Comparison of ENCODE assay signal across 8 mouse cellular contexts in genomic region chrX:71049864-71050576, GRCm38 (mm10). TPM values are rescaled to one million over a fixed set of nuclear protein-coding genes. Genes with fewer than 3 reads are reported as not detected.
DNase-seq lines count a peak whose midpoint lies in the region; ATAC-seq and TF ChIP-seq lines count a peak whose summit lies in the region.

TSS of gene Mamld1 (plus strand) at chrX:71050256.

- H3K9ac ChIP-seq in liver, postnatal 0 days (replicated peaks) = peak within 1 kb of the TSS; percentile 44; the same call in 1 of the 2 replicates
- peak within 1 kb of the TSS; percentile 53 for H3K9ac ChIP-seq in neural tube, embryonic 15.5 days (replicated peaks)

- no peaks in the 10 kb centered on the region for H3K36me3 ChIP-seq in liver, postnatal 0 days (replicated peaks; ENCODE audit: insufficient read depth, low read length)
- no peaks in the 10 kb centered on the region for H3K36me3 ChIP-seq in neural tube, embryonic 15.5 days

- peak; percentile 89 for DNase-seq in Muller cell, postnatal 12 days (ENCODE audit: inconsistent ontology term)
- DNase-seq in cerebellum, adult 9-10 months = peak; percentile 87
- DNase-seq in frontal cortex, adult 2 months (ENCODE audit: extremely low spot score in 1 of 2, low spot score in 1 of 2) = peak; percentile 63 to 83
- DNase-seq in heart, postnatal 4 days = peak; percentile 79
- peak; percentile 65 to 76 for DNase-seq in layer of hippocampus, adult 8-10 months (ENCODE audit: low spot score in 2 of 2)
- peak; percentile 40 for DNase-seq in liver, postnatal 0 days

- 0 out of 2 replicates have a peak, but pooled peaks have one; percentile 8 for TF ChIP-seq CTCF in liver, postnatal 0 days (IDR thresholded peaks at IDR 0.05; ENCODE audit: low read depth)

- no peaks in the 10 kb centered on the region for H3K4me1 ChIP-seq in liver, postnatal 0 days (ENCODE audit: insufficient read depth)
- peaks cover 7% of the 10 kb centered on the region for H3K4me1 ChIP-seq in neural tube, embryonic 15.5 days

- 34% methylated on average over 41 of the region's 50 CpGs for WGBS in liver, postnatal 0 days (ENCODE audit: insufficient replicate concordance)
- WGBS in neural tube, embryonic 15.5 days = 21% methylated on average over 48 of the region's 50 CpGs

- ATAC-seq in liver, postnatal 0 days = peak; percentile 41; the same call in 1 of the 2 replicates
- peak; percentile 89 for ATAC-seq in neural tube, embryonic 15.5 days (ENCODE audit: low FRiP score)
- no peak for ATAC-seq in activated CD4-positive, CD25-positive, alpha-beta regulatory T cell, adult 4 months

- H3K27me3 ChIP-seq in liver, postnatal 0 days (ENCODE audit: insufficient read depth, low read length) = peaks cover 32% of the 10 kb centered on the region
- no peaks in the 10 kb centered on the region for H3K27me3 ChIP-seq in neural tube, embryonic 15.5 days (replicated peaks)

- H3K4me3 ChIP-seq in liver, postnatal 0 days (ENCODE audit: low read depth, low read length) = peak within 1 kb of the TSS; percentile 41
- peak within 1 kb of the TSS; percentile 54 for H3K4me3 ChIP-seq in neural tube, embryonic 15.5 days (replicated peaks)

- TF ChIP-seq EP300 in liver, postnatal 0 days (IDR thresholded peaks at IDR 0.05; ENCODE audit: low read depth) = no peak

- H3K9me3 ChIP-seq in liver, postnatal 0 days (ENCODE audit: low read length) = no peaks in the 10 kb centered on the region
- H3K9me3 ChIP-seq in neural tube, embryonic 15.5 days (replicated peaks) = no peaks in the 10 kb centered on the region

- H3K27ac ChIP-seq in liver, postnatal 0 days (ENCODE audit: low read depth) = no peak within 1 kb of the TSS
- H3K27ac ChIP-seq in neural tube, embryonic 15.5 days (replicated peaks) = peak within 1 kb of the TSS; percentile 81

- peak within 1 kb of the TSS; percentile 68 for H3K4me2 ChIP-seq in liver, postnatal 0 days (ENCODE audit: low read depth, low read length)
- H3K4me2 ChIP-seq in neural tube, embryonic 15.5 days = peak within 1 kb of the TSS; percentile 70

RNA-seq across cellular contexts. Expression of gene Mamld1, which starts in this region (rescaled TPM):
- polyA plus RNA-seq in frontal cortex, adult 2 months (2012; rRNA removed) = 16.0 and 17.8 TPM in 2 replicates
- 10 to 100 TPM; 11.6 to 11.8 TPM for total RNA-seq in heart, postnatal 4 days (2021)
- 10 to 100 TPM; 28.2 to 33.0 (median 31.4) TPM for total RNA-seq in layer of hippocampus, adult 8-10 months (2022)
- polyA plus RNA-seq in liver, postnatal 0 days (2015; fragmentation: Nextera tagmentation; extraction: Ambion mirVana) = 0.27 and 0.30 TPM in 2 replicates
- 4.8 and 5.1 TPM in 2 replicates for polyA plus RNA-seq in neural tube, embryonic 15.5 days (2015; fragmentation: Nextera tagmentation; extraction: Ambion mirVana)
- not detected for polyA plus RNA-seq in activated CD4-positive, CD25-positive, alpha-beta regulatory T cell, adult 4 months (2017; shearing (Covaris generic))

Comparison
In these comparisons a context has a peak if more than half of its experiments do, and no peak if none do; other contexts are left out.
1. Peak in DNase-seq, ATAC-seq, H3K4me3 ChIP-seq, H3K9ac ChIP-seq and H3K4me2 ChIP-seq in liver, postnatal 0 days; RNA of the gene not detected or under 1 TPM.